Mouse (Mus musculus) liver, embryonic 14.5 days (tissue): Measurements from ENCODE around the gene Cyp2a12. TPM values are rescaled to one million over a fixed set of nuclear protein-coding genes. Genes with fewer than 3 reads are reported as not detected.
A peak's percentile ranks its signal among the peaks of the same experiment; 100 is the strongest.
"Not testable (repeated sequence)": the region's sequence is repeated elsewhere in the genome, so short reads cannot be mapped to it uniquely, and the experiment has no call there.

Experiments
- ATAC-seq: fragments of 200-750 bp; cut with Nextera tagmentation; 2 replicates; pipeline ENCODE4 v1.8.0; 2017; ENCODE audit warnings: moderate number of reproducible peaks, mild to moderate bottlenecking, moderate library complexity; ENCODE audit not compliant: insufficient read depth
- DNase-seq, 3 experiments: peaks; one replicate each; pipeline ENCODE4 v3.0.0-alpha.2; 2012 to 2013; ENCODE audit warnings: low read depth in 3 of 3, low spot score in 3 of 3
- H3K27ac ChIP-seq: fragments of 300-500 bp; sonication (generic); 2 replicates; pipeline ENCODE4 v1.5.1; 2014; ENCODE audit warnings: moderate library complexity, mild to moderate bottlenecking, control low read depth, inconsistent platforms
- H3K27me3 ChIP-seq: fragments of 300-500 bp; sonication (generic); 2 replicates; pipeline ENCODE4 v1.6.1; 2014; ENCODE audit warnings: mild to moderate bottlenecking, low read length, moderate library complexity; ENCODE audit not compliant: control insufficient read depth, insufficient read depth
- H3K36me3 ChIP-seq: fragments of 300-500 bp; sonication (generic); replicated peaks from 2 replicates; pipeline ENCODE4 v1.6.1; 2014; ENCODE audit warnings: low read depth; ENCODE audit not compliant: control insufficient read depth, insufficient read depth
- H3K4me1 ChIP-seq, 2 experiments: fragments of 200-500 bp in 1 of 2; fragments of 300-500 bp in 1 of 2; sonication (generic) in 1 of 2; replicated peaks; 2 replicates each; pipeline ENCODE4 v1.6.1; 2012 to 2014; ENCODE audit warnings: antibody characterized with exemption in 1 of 2, inconsistent platforms in 1 of 2, low read length in 1 of 2; ENCODE audit not compliant: control insufficient read depth in 2 of 2, insufficient read depth in 2 of 2
- H3K4me2 ChIP-seq: fragments of 300-500 bp; sonication (generic); 2 replicates; pipeline ENCODE4 v1.6.1; 2014; ENCODE audit warnings: low read depth, mild to moderate bottlenecking, control low read depth, moderate library complexity
- H3K4me3 ChIP-seq, 2 experiments: fragments of 200-500 bp in 1 of 2; fragments of 300-500 bp in 1 of 2; sonication (generic) in 1 of 2; 2 replicates each; pipeline ENCODE4 v1.5.1; 2012 to 2014; ENCODE audit warnings: low read depth in 2 of 2, low read length in 2 of 2, mild to moderate bottlenecking in 2 of 2, control low read depth in 1 of 2, inconsistent platforms in 1 of 2, moderate library complexity in 1 of 2; ENCODE audit not compliant: insufficient read depth in 1 of 2
- H3K9ac ChIP-seq: fragments of 300-500 bp; sonication (generic); replicated peaks from 2 replicates; pipeline ENCODE4 v1.6.1; 2014; ENCODE audit warnings: mild to moderate bottlenecking, control low read depth, moderate library complexity
- H3K9me3 ChIP-seq: fragments of 300-500 bp; sonication (generic); 2 replicates; pipeline ENCODE4 v1.6.1; 2016; ENCODE audit warnings: low read length, mixed read lengths; ENCODE audit not compliant: control insufficient read depth
- CTCF ChIP-seq: IDR thresholded peaks from 2 replicates; pipeline ENCODE4 v1.5.1; 2016; ENCODE audit warnings: antibody characterized with exemption, low read depth, control low read depth
- EP300 ChIP-seq: IDR thresholded peaks from 2 replicates; pipeline ENCODE4 v1.6.1; 2016; ENCODE audit warnings: antibody characterized with exemption, low read depth
- WGBS: fragments of 180-500 bp; shearing (Covaris S2); extraction: QIAGEN DNeasy Blood & Tissue Kit; methylation state at CpG from one replicate; pipeline ENCODE4 v1.1.7; 2014; ENCODE audit not compliant: insufficient replicate concordance; 5-methylcytosine and 5-hydroxymethylcytosine counted together
- polyA plus RNA-seq, 2 experiments: library from polyadenylated mRNA; depleted of rRNA in 1 of 2; stranded (reverse) in 1 of 2; unstranded in 1 of 2; fragments of >200 nt; fragmentation: Nextera tagmentation in 1 of 2; extraction: Ambion mirVana in 1 of 2; gene quantifications; 2 replicates each; pipeline versions ENCODE4 v1.2.1 to v1.2.3; 2012 to 2014

The Cyp2a12 gene
- polyA plus RNA-seq (2012; rRNA removed) (2.0 and 2.5 TPM in 2 replicates), polyA plus RNA-seq (2014; fragmentation: Nextera tagmentation; extraction: Ambion mirVana) (1.8 and 2.6 TPM in 2 replicates)

GRCm38 (mm10) chr7:27028789-27029188 is at the start of gene Cyp2a12:
Gene Cyp2a12 (plus strand): TSS chr7:27029081.
- H3K36me3 ChIP-seq = no peaks in the 10 kb centered on the region
- 62% methylated on average over 2 of the region's 2 CpGs for WGBS
- DNase-seq (no peak), ATAC-seq (no peak)
- no peak for TF ChIP-seq CTCF
- H3K4me2 ChIP-seq = no peak within 1 kb of the TSS
- no peaks in the 10 kb centered on the region for H3K9me3 ChIP-seq
- H3K27me3 ChIP-seq = no peaks in the 10 kb centered on the region
- H3K4me1 ChIP-seq = no peaks in the 10 kb centered on the region
- H3K9ac ChIP-seq = no peak within 1 kb of the TSS
- no peak within 1 kb of the TSS for H3K4me3 ChIP-seq
- H3K27ac ChIP-seq = no peak within 1 kb of the TSS

- not testable (repeated sequence) for H3K4me3 ChIP-seq, H3K27ac ChIP-seq
Observed at GRCm38 (mm10) chr7:26981464-26981863, 47.4 kb upstream of the Cyp2a12 start.

GRCm38 (mm10) chr7:26981937-26982336 is 46.9 kb upstream of the Cyp2a12 start:
- H3K4me1 ChIP-seq, H3K27me3 ChIP-seq, H3K36me3 ChIP-seq, H3K4me3 ChIP-seq, H3K27ac ChIP-seq, H3K9ac ChIP-seq, H3K4me2 ChIP-seq, H3K9me3 ChIP-seq: not testable (repeated sequence)
- 0 out of 2 replicates have a peak, but pooled peaks have one; percentile 39 for ATAC-seq
- WGBS = 38% methylated on average over 1 of the region's 1 CpGs
- DNase-seq = peak in 2 of 3 experiments; percentile 7 to 9

More at GRCm38 (mm10) chr7:26981464-26981863, 47.4 kb upstream of the Cyp2a12 start:
- H3K4me2 ChIP-seq, ATAC-seq, H3K4me1 ChIP-seq, H3K36me3 ChIP-seq, H3K9me3 ChIP-seq, H3K9ac ChIP-seq, DNase-seq, H3K27me3 ChIP-seq: not testable (repeated sequence)
- 43% methylated on average over 2 of the region's 2 CpGs for WGBS

- no peak for ATAC-seq
Observed at GRCm38 (mm10) chr7:26982551-26982950, 46.3 kb upstream of the Cyp2a12 start.

GRCm38 (mm10) chr7:26983151-26983550 is 45.7 kb upstream of the Cyp2a12 start:
- H3K27ac ChIP-seq, ATAC-seq, H3K4me3 ChIP-seq, H3K4me2 ChIP-seq, H3K9me3 ChIP-seq, H3K27me3 ChIP-seq, DNase-seq, H3K9ac ChIP-seq, H3K36me3 ChIP-seq, H3K4me1 ChIP-seq: not testable (repeated sequence)
- 10% methylated on average over 1 of the region's 1 CpGs for WGBS

More at GRCm38 (mm10) chr7:26982551-26982950, 46.3 kb upstream of the Cyp2a12 start:
- TF ChIP-seq EP300 (no peak), CTCF (no peak)
- no peak overlapping the region for H3K4me2 ChIP-seq
- no peak for DNase-seq
- no peaks in the 10 kb centered on the region for H3K27me3 ChIP-seq
- H3K36me3 ChIP-seq = no peaks in the 10 kb centered on the region
- no peak overlapping the region for H3K27ac ChIP-seq
- H3K4me3 ChIP-seq = no peak overlapping the region
- H3K9me3 ChIP-seq = no peaks in the 10 kb centered on the region
- H3K4me1 ChIP-seq = 0 out of 4 replicates have a peak, but pooled peaks cover 0 to 2% of the 10 kb centered on the region in 2 experiments
- H3K9ac ChIP-seq = no peak overlapping the region
- WGBS = 17% methylated on average over 1 of the region's 1 CpGs

- TF ChIP-seq CTCF = 0 out of 2 replicates have a peak, but pooled peaks have one; percentile 9
- H3K4me3 ChIP-seq, H3K4me1 ChIP-seq, H3K36me3 ChIP-seq, H3K4me2 ChIP-seq, DNase-seq, ATAC-seq, H3K27ac ChIP-seq, H3K9ac ChIP-seq, H3K9me3 ChIP-seq, H3K27me3 ChIP-seq: not testable (repeated sequence)
Observed at GRCm38 (mm10) chr7:27026581-27026980, 2.3 kb upstream of the Cyp2a12 start.

- H3K9ac ChIP-seq, H3K36me3 ChIP-seq, H3K27me3 ChIP-seq, H3K4me2 ChIP-seq, H3K4me3 ChIP-seq, DNase-seq, H3K9me3 ChIP-seq, H3K4me1 ChIP-seq, H3K27ac ChIP-seq, ATAC-seq: not testable (repeated sequence)
- WGBS = 30% methylated on average over 1 of the region's 1 CpGs
Observed at GRCm38 (mm10) chr7:27048886-27049285, 20.0 kb downstream of the Cyp2a12 start.

- H3K4me2 ChIP-seq, H3K36me3 ChIP-seq, H3K27me3 ChIP-seq, DNase-seq, ATAC-seq, H3K4me1 ChIP-seq, H3K9ac ChIP-seq, H3K27ac ChIP-seq, H3K9me3 ChIP-seq, H3K4me3 ChIP-seq: not testable (repeated sequence)
- WGBS = 53% methylated on average over 2 of the region's 2 CpGs
Observed at GRCm38 (mm10) chr7:27059333-27059732, 30.5 kb downstream of the Cyp2a12 start.
